Mouse (Mus musculus): Measurements from ENCODE around the gene Ctbs. TPM values are rescaled to one million over a fixed set of nuclear protein-coding genes. Genes with fewer than 3 reads are reported as not detected.

Ctbs gene
- 17.8 and 19.0 TPM in 2 replicates for polyA plus RNA-seq (2015; fragmentation: Nextera tagmentation; extraction: Ambion mirVana)

- H3K9ac ChIP-seq (ENCODE audit: low read depth, low read length), result peak within 1 kb of the TSS; percentile 84
- H3K27ac ChIP-seq, result peak within 1 kb of the TSS; percentile 92
- H3K9me3 ChIP-seq (replicated peaks; ENCODE audit: low read length), result no peaks in the 10 kb centered on the region
- H3K4me1 ChIP-seq (replicated peaks; ENCODE audit: insufficient read depth, low read length), result peaks cover 12% of the 10 kb centered on the region; the same call in 1 of the 2 replicates
- ATAC-seq (replicated peaks; ENCODE audit: low FRiP score, low read depth), result no peak
- H3K4me2 ChIP-seq (ENCODE audit: low read length), result peak within 1 kb of the TSS; percentile 86
- whole genome bisulfite sequencing, result 49% methylated on average over 9 of the region's 9 CpGs
- no peak for TF ChIP-seq CTCF (IDR thresholded peaks at IDR 0.05; ENCODE audit: low read depth)
- H3K4me3 ChIP-seq (replicated peaks; ENCODE audit: low read depth, low read length), result peak within 1 kb of the TSS; percentile 73
- no peaks in the 10 kb centered on the region for H3K36me3 ChIP-seq (ENCODE audit: insufficient read depth, low read length)
- no peak for DNase-seq (ENCODE audit: low spot score)
- no peaks in the 10 kb centered on the region for H3K27me3 ChIP-seq (ENCODE audit: insufficient read depth, low read length)
These were observed at the start of gene Ctbs for GRCm38 (mm10) chr3:146449745-146450250. Gene Ctbs, plus strand, starts transcription at chr3:146449795.

DNA sequence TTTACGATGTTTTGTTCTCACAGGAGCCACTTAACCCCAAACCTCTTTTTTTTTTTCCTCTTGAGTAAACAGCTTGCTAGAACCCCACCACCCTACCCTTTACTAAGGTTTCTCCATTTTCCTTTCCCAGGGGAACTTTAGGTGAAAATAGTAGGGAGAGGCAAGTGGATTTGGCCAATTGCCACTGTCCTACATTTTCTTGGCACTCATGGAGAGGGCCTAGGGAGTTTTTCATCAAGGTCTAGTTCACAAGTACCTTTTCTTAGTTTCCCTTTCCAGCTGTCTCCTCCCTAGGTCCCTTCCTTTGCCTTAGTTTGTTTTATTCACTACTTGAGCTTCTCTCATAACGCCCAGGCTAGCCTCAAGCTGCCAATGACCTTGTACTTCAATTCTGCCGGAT is 45.8 kb upstream of the Ctbs start:
- no peaks in the 10 kb centered on the region for H3K27me3 ChIP-seq (ENCODE audit: insufficient read depth, low read length)
- TF ChIP-seq CTCF (IDR thresholded peaks at IDR 0.05; ENCODE audit: low read depth), result no peak
- H3K27ac ChIP-seq, result peak overlapping the region; percentile 77
- peak overlapping the region; percentile 81 for H3K9ac ChIP-seq (ENCODE audit: low read depth, low read length)
- H3K4me2 ChIP-seq (ENCODE audit: low read length), result peak overlapping the region; percentile 84
- H3K36me3 ChIP-seq (ENCODE audit: insufficient read depth, low read length), result no peaks in the 10 kb centered on the region
- ATAC-seq (replicated peaks; ENCODE audit: low FRiP score, low read depth) (no peak), DNase-seq (ENCODE audit: low spot score) (no peak)
- H3K4me1 ChIP-seq (replicated peaks; ENCODE audit: insufficient read depth, low read length), result peaks cover 7% of the 10 kb centered on the region; the same call in 1 of the 2 replicates
- 24% methylated on average over 3 of the region's 3 CpGs for WGBS
- no peaks in the 10 kb centered on the region for H3K9me3 ChIP-seq (replicated peaks; ENCODE audit: low read length)
- peak overlapping the region; percentile 92 for H3K4me3 ChIP-seq (replicated peaks; ENCODE audit: low read depth, low read length)

DNA sequence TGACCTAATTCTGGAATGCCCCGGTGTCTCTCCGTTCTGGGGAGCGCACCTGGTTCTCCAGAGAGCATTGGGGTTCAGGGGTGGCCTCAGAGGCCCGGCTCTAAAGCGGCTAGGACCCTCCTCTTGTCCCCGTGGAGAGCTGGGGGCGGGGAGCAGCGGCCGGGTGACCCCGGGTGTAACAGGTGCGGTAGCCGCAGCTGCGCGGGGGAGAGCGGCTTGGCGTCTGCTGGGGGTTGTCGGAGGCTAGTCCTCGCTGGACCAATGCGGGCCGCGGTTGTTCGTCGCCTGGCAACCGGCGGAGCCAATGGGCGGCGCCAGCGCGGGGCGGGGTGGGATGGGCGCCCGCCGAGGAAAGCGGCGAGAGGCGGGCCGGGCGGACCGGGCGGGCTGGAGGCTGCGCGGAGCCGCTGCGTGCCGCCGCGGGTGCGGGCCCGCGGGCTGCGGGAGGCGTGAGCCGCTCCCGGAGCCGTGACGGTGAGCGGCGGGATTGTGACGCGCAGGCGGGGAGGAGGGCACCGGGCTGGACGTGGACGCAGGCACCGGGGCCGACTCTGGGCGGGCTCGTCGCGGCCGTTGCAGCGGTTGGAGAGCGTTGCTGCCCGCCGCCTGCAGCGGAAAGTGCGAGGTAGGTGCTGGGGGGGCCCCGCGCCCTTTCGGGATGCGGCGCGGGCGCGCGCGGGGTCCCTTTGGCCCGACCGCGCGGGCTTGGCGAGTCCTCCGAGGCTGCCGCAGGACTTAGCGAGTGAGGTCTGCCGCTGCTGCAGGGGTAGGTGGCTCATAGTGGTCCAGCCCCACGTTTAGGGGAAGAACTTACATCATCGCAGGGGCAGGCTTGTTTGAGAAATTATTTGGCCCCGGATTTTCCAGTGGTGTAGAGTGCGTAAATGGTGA is 45.0 kb upstream of the Ctbs start, which contains the start of gene Ssx2ip:
Ssx2ip (plus strand) TSS at position 332 of the 891 bp plus-strand sequence.
- Histone ChIP-seq H3K4me2 (ENCODE audit: low read length) (peak within 1 kb of the TSS; percentile 84), H3K4me1 (replicated peaks; ENCODE audit: insufficient read depth, low read length) (peaks cover 7% of the 10 kb centered on the region; the same call in 1 of the 2 replicates), H3K9me3 (replicated peaks; ENCODE audit: low read length) (no peaks in the 10 kb centered on the region), H3K27ac (peak within 1 kb of the TSS; percentile 77), H3K9ac (ENCODE audit: low read depth, low read length) (peak within 1 kb of the TSS; percentile 81), H3K27me3 (ENCODE audit: insufficient read depth, low read length) (no peaks in the 10 kb centered on the region), H3K4me3 (replicated peaks; ENCODE audit: low read depth, low read length) (peak within 1 kb of the TSS; percentile 92), H3K36me3 (ENCODE audit: insufficient read depth, low read length) (no peaks in the 10 kb centered on the region)
- WGBS, result under 1% methylated on average over 90 of the region's 100 CpGs
- peak; percentile 92 for DNase-seq (ENCODE audit: low spot score)
- ATAC-seq (replicated peaks; ENCODE audit: low FRiP score, low read depth), result peak; percentile 97
- TF ChIP-seq CTCF (IDR thresholded peaks at IDR 0.05; ENCODE audit: low read depth), result no peak

DNA sequence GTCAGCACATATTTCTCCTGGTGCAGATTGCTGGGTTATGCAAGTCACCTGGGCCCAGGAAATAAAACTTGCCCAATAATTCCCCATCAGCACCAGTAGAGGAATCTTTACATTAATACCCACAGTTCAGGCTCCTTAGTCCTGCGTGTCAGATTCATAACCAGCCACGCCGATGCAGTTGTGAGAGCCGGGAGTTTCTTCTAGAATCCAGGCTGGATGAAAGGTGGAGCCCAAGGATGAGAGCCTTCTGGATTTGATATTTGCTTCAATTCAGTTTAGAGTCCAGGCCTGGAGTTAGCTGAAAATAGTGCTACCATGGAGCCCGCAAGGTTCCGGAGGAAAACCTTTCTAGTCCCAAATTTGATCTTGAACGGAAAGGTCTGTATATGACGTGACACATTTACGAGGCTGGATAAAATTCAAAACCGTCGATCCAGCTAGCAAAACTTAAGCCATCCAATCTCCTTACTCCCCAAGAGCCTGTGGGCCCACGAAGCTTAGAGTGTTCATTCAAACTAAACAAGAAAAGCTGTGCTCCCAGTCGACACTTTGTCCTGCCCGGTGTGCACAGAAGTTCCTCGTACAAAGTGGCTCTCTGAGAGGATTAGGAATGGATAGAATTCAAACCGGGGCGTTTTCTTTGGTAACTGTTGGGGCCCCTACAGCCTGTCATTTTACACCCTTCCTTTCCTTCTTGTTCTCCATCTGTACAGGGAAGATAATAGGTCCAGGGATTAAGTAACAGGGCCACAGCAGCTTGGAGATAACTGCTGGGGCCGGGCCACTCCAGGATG is 44.2 kb upstream of the Ctbs start:
- WGBS, result 10% methylated on average over 18 of the region's 18 CpGs
- peak overlapping the region; percentile 84 for H3K4me2 ChIP-seq (ENCODE audit: low read length)
- H3K27ac ChIP-seq, result peak overlapping the region; percentile 75
- H3K36me3 ChIP-seq (ENCODE audit: insufficient read depth, low read length), result no peaks in the 10 kb centered on the region
- no peak for TF ChIP-seq CTCF (IDR thresholded peaks at IDR 0.05; ENCODE audit: low read depth)
- H3K27me3 ChIP-seq (ENCODE audit: insufficient read depth, low read length), result no peaks in the 10 kb centered on the region
- no peak for ATAC-seq (replicated peaks; ENCODE audit: low FRiP score, low read depth)
- H3K9ac ChIP-seq (ENCODE audit: low read depth, low read length), result peak overlapping the region; percentile 81
- peaks cover 7% of the 10 kb centered on the region; the same call in 1 of the 2 replicates for H3K4me1 ChIP-seq (replicated peaks; ENCODE audit: insufficient read depth, low read length)
- H3K9me3 ChIP-seq (replicated peaks; ENCODE audit: low read length), result no peaks in the 10 kb centered on the region
- DNase-seq (ENCODE audit: low spot score), result peak; percentile 19
- H3K4me3 ChIP-seq (replicated peaks; ENCODE audit: low read depth, low read length), result peak overlapping the region; percentile 92

DNA sequence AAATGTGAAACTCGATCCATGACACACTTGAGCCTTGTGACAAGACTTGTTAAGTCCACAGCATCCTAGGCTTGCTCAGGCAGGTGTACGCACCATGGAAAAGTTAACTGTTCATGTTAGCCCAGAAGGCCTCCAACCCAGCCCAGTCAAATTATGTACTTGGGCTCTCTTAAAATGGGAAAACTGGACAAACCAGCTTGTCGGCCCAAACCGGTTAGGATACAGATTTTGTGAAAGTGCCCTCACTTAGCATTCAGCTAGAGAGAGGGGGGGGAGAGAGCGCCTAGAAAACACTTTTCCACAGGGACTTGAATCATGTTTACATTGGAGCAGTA is 43.6 kb upstream of the Ctbs start:
- peak overlapping the region; percentile 92; the same call in 1 of the 2 replicates for H3K4me3 ChIP-seq (replicated peaks; ENCODE audit: low read depth, low read length)
- H3K27me3 ChIP-seq (ENCODE audit: insufficient read depth, low read length), result no peaks in the 10 kb centered on the region
- no peaks in the 10 kb centered on the region for H3K9me3 ChIP-seq (replicated peaks; ENCODE audit: low read length)
- DNase-seq (ENCODE audit: low spot score), result peak; percentile 22
- 43% methylated on average over 5 of the region's 5 CpGs for WGBS
- H3K4me1 ChIP-seq (replicated peaks; ENCODE audit: insufficient read depth, low read length), result peaks cover 7% of the 10 kb centered on the region; the same call in 1 of the 2 replicates
- peak overlapping the region; percentile 84 for H3K4me2 ChIP-seq (ENCODE audit: low read length)
- no peak for ATAC-seq (replicated peaks; ENCODE audit: low FRiP score, low read depth)
- no peak overlapping the region for H3K9ac ChIP-seq (ENCODE audit: low read depth, low read length)
- no peaks in the 10 kb centered on the region for H3K36me3 ChIP-seq (ENCODE audit: insufficient read depth, low read length)
- H3K27ac ChIP-seq, result peak overlapping the region; percentile 66
- TF ChIP-seq CTCF (IDR thresholded peaks at IDR 0.05; ENCODE audit: low read depth), result no peak

Measured in kidney, postnatal 0 days (tissue).